Mouse (Mus musculus) limb, embryonic 14.5 days (tissue): Measurements from ENCODE around the gene Plxna1. TPM values are rescaled to one million over a fixed set of nuclear protein-coding genes. Genes with fewer than 3 reads are reported as not detected.

Source experiments
- ATAC-seq: fragments of 200-750 bp; cut with Nextera tagmentation; 2 replicates; pipeline ENCODE4 v1.8.0; 2017; ENCODE audit warnings: low read depth, moderate number of reproducible peaks, moderate TSS enrichment; ENCODE audit not compliant: low FRiP score
- DNase-seq: peaks from one replicate; pipeline ENCODE4 v3.0.0-alpha.2; 2015; ENCODE audit warnings: low spot score
- H3K27ac ChIP-seq: fragments of 300-500 bp; sonication (generic); replicated peaks from 2 replicates; pipeline ENCODE4 v1.5.1; 2014; ENCODE audit warnings: low read depth, mild to moderate bottlenecking, low read length, moderate library complexity, mixed read lengths
- H3K27me3 ChIP-seq: fragments of 300-500 bp; sonication (generic); 2 replicates; pipeline ENCODE4 v1.6.1; 2014; ENCODE audit warnings: low read length, mixed read lengths; ENCODE audit not compliant: control insufficient read depth, insufficient read depth
- H3K36me3 ChIP-seq: fragments of 300-500 bp; sonication (generic); 2 replicates; pipeline ENCODE4 v1.6.1; 2014; ENCODE audit warnings: mild to moderate bottlenecking, low read length, moderate library complexity, mixed read lengths; ENCODE audit not compliant: control insufficient read depth, insufficient read depth
- H3K4me1 ChIP-seq: fragments of 300-500 bp; sonication (generic); 2 replicates; pipeline ENCODE4 v1.6.1; 2014; ENCODE audit warnings: antibody characterized with exemption, low read length, mixed read lengths; ENCODE audit not compliant: control insufficient read depth, insufficient read depth
- H3K4me2 ChIP-seq: fragments of 300-500 bp; sonication (generic); replicated peaks from 2 replicates; pipeline ENCODE4 v1.6.1; 2014; ENCODE audit warnings: low read depth, mild to moderate bottlenecking, low read length, moderate library complexity; ENCODE audit not compliant: severe bottlenecking
- H3K4me3 ChIP-seq: fragments of 300-500 bp; sonication (generic); replicated peaks from 2 replicates; pipeline ENCODE4 v1.5.1; 2014; ENCODE audit warnings: low read length
- H3K9ac ChIP-seq: fragments of 300-500 bp; sonication (generic); 2 replicates; pipeline ENCODE4 v1.6.1; 2014; ENCODE audit warnings: mild to moderate bottlenecking, low read depth, low read length, moderate library complexity; ENCODE audit not compliant: severe bottlenecking
- H3K9me3 ChIP-seq: fragments of 300-500 bp; sonication (generic); 2 replicates; pipeline ENCODE4 v1.6.1; 2016; ENCODE audit warnings: low read length; ENCODE audit not compliant: control insufficient read depth
- POLR2A ChIP-seq: fragments of 200-500 bp; IDR thresholded peaks from 2 replicates; pipeline ENCODE4 v1.8.0; 2012; ENCODE audit warnings: inconsistent platforms, mild to moderate bottlenecking, moderate library complexity, borderline replicate concordance; ENCODE audit not compliant: insufficient read depth, insufficient read length; ENCODE audit errors: extremely low read depth
- WGBS: fragments of 180-500 bp; shearing (Covaris S2); extraction: QIAGEN DNeasy Blood & Tissue Kit; methylation state at CpG from one replicate; pipeline ENCODE4 v1.1.7; 2014; 5-methylcytosine and 5-hydroxymethylcytosine counted together
- polyA plus RNA-seq, 2 experiments: library from polyadenylated mRNA; depleted of rRNA in 1 of 2; stranded (reverse) in 1 of 2; unstranded in 1 of 2; fragments of >200 nt; fragmentation: Nextera tagmentation in 1 of 2; extraction: Ambion mirVana in 1 of 2; gene quantifications; 2 replicates each; pipeline versions ENCODE4 v1.2.1 to v1.2.3; 2012 to 2014

Gene Plxna1
- polyA plus RNA-seq, 2 experiments: 36.8 to 66.4 TPM

GRCm38 (mm10) chr6:89286286-89286655 is 76.1 kb downstream of the Plxna1 start:
- Histone ChIP-seq H3K4me2 (no peak overlapping the region), H3K4me1 (0 out of 2 replicates have a peak, but pooled peaks cover 4% of the 10 kb centered on the region), H3K9ac (no peak overlapping the region), H3K27me3 (no peaks in the 10 kb centered on the region), H3K27ac (no peak overlapping the region), H3K36me3 (no peaks in the 10 kb centered on the region), H3K9me3 (no peaks in the 10 kb centered on the region), H3K4me3 (no peak overlapping the region)
- ATAC-seq: no peak
- no peak for DNase-seq
- WGBS: 45% methylated on average over 3 of the region's 3 CpGs
- no peak for TF ChIP-seq POLR2A

GRCm38 (mm10) chr6:89285561-89286285 is 76.7 kb downstream of the Plxna1 start:
- Histone ChIP-seq H3K36me3 (no peaks in the 10 kb centered on the region), H3K4me2 (no peak overlapping the region), H3K27ac (no peak overlapping the region), H3K4me1 (0 out of 2 replicates have a peak, but pooled peaks cover 4% of the 10 kb centered on the region), H3K9ac (no peak overlapping the region), H3K9me3 (no peaks in the 10 kb centered on the region), H3K4me3 (no peak overlapping the region), H3K27me3 (no peaks in the 10 kb centered on the region)
- DNase-seq (no peak), ATAC-seq (no peak)
- no peak for TF ChIP-seq POLR2A
- WGBS: 32% methylated on average over 9 of the region's 9 CpGs

GRCm38 (mm10) chr6:89285116-89285515 is 77.3 kb downstream of the Plxna1 start:
- ATAC-seq: no peak
- no peak for TF ChIP-seq POLR2A
- no peaks in the 10 kb centered on the region for H3K27me3 ChIP-seq

GRCm38 (mm10) chr6:89283095-89283494 is 79.3 kb downstream of the Plxna1 start:
- Histone ChIP-seq H3K27ac (no peak overlapping the region), H3K4me3 (no peak overlapping the region), H3K4me2 (no peak overlapping the region), H3K27me3 (no peaks in the 10 kb centered on the region), H3K9me3 (no peaks in the 10 kb centered on the region), H3K9ac (no peak overlapping the region), H3K36me3 (no peaks in the 10 kb centered on the region), H3K4me1 (0 out of 2 replicates have a peak, but pooled peaks cover 4% of the 10 kb centered on the region)
- DNase-seq (no peak), ATAC-seq (no peak)
- no peak for TF ChIP-seq POLR2A
- WGBS: 98% methylated on average over 4 of the region's 4 CpGs

More at GRCm38 (mm10) chr6:89285116-89285515, 77.3 kb downstream of the Plxna1 start:
- no peaks in the 10 kb centered on the region for H3K9me3 ChIP-seq
- no peak overlapping the region for H3K9ac ChIP-seq
- no peak overlapping the region for H3K27ac ChIP-seq
- H3K4me3 ChIP-seq: no peak overlapping the region
- no peak overlapping the region for H3K4me2 ChIP-seq
- no peak for DNase-seq
- H3K36me3 ChIP-seq: no peaks in the 10 kb centered on the region
- 0 out of 2 replicates have a peak, but pooled peaks cover 4% of the 10 kb centered on the region for H3K4me1 ChIP-seq

GRCm38 (mm10) chr6:89282626-89283025 is 79.8 kb downstream of the Plxna1 start:
- no peak for ATAC-seq
- 55% methylated on average over 5 of the region's 5 CpGs for WGBS

More at GRCm38 (mm10) chr6:89282626-89283025, 79.8 kb downstream of the Plxna1 start:
- Histone ChIP-seq H3K27me3 (no peaks in the 10 kb centered on the region), H3K4me2 (no peak overlapping the region), H3K27ac (no peak overlapping the region), H3K4me1 (0 out of 2 replicates have a peak, but pooled peaks cover 4% of the 10 kb centered on the region), H3K4me3 (no peak overlapping the region), H3K9me3 (no peaks in the 10 kb centered on the region), H3K36me3 (no peaks in the 10 kb centered on the region), H3K9ac (no peak overlapping the region)
- TF ChIP-seq POLR2A: no peak
- no peak for DNase-seq
